Mouse (Mus musculus) central nervous system, embryonic 11.5 days (tissue): Measurements from ENCODE around the gene Olfr1086. TPM values are rescaled to one million over a fixed set of nuclear protein-coding genes. Genes with fewer than 3 reads are reported as not detected.

ENCODE experiments used
- polyA plus RNA-seq: library from polyadenylated mRNA; depleted of rRNA; stranded (reverse); fragments of >200 nt; gene quantifications from 2 replicates; pipeline ENCODE4 v1.2.3, GENCODE M21; 2012; rRNA removed

The Olfr1086 gene
- polyA plus RNA-seq, result not detected in 2 replicates

DNA sequence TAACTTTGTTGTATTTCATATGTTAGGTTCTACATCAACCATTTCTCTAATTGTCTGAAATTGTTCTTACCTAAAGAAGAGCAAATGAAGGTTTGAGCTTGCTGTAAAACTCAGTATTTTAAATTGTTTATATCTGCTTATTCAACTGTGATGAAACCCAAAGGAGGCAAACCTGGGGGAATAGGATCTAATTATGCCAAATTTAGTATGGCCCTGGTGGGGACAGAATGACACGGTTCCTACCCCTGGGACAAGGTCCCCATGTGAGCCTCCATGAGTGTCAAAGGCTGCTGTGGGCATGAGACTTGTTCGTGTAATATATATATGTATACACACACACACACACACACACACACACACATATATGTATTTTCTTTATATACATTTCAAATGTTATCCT is at the start of gene Olfr1086:
Gene Olfr1086, minus strand, starts transcription at position 101 of the 400 bp plus-strand sequence.

DNA sequence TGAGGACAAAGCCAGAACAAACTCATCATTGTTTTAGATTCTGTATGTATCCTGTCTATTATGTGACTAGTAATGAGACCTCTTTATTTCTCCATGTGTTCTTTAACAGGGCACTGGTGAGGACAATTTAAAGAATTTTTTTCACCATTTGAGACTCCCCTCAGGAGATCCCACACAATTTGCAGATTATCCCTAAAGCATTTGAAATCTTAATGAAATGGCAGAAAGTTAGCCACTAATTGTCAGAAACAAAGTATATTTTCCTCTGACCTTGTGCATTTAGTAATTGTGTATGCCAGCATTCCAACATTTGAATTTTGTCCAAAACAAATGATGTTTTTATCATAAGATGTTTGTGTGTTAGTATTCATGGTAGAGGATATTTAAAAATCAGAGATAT is 18.4 kb upstream of the Olfr1086 start, which contains the start of gene Olfr1087:
Gene Olfr1087, minus strand, starts transcription at position 101 of the 400 bp plus-strand sequence.

DNA sequence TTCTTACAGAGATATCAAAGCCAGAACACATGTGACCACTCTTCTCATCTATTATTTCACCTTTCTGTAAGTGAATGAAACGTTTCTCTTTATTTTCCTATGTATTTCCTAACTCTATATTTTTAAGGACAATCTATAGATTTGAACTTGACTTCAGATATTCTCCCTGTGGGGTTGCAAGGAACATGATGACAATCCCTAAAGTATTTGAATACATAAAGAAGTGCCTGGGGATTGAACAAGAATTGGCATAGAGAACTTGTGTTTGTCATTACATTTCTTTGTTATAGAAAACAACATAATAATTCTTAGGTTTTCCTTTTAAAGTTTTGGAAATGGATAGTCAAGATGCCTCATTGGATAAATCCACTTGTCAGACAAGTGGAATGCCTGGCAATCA is 18.0 kb downstream of the Olfr1086 start, which contains the start of gene Olfr1085:
Gene Olfr1085, minus strand, starts transcription at position 101 of the 400 bp plus-strand sequence.

DNA sequence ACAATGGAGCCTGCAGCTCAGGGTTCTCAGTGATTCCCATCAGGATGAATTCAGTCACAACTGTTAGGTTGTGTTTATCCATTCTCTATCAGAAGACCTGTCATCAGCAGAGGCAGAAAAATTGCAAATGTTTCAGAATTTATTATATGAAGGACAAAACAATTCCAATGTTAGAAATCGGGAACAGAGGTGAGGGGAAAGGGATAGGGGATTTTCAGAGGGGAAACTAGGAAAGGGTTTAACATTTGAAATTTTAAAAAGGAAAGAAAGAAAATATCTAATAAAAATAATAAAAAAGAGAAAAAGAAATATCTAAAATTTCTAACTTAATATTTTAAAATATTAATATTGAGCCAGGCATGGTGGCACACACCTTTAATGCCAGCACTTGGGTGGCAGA is 40.3 kb downstream of the Olfr1086 start, which contains the start of gene Olfr1084:
Gene Olfr1084, minus strand, starts transcription at position 101 of the 400 bp plus-strand sequence.

Other genes starting within 250 kb of the Olfr1086 start
- not detected in 2 replicates for gene Olfr1065, start 229.5 kb downstream of the Olfr1086 start, polyA plus RNA-seq
- gene Olfr1066, start 223.8 kb downstream of the Olfr1086 start, polyA plus RNA-seq, result not detected in 2 replicates
- gene Olfr228, start 192.7 kb downstream of the Olfr1086 start, polyA plus RNA-seq, result not detected in 2 replicates
- gene Olfr1076, start 171.6 kb downstream of the Olfr1086 start, polyA plus RNA-seq, result not detected in 2 replicates
- not detected in 2 replicates for gene Olfr1079, start 137.6 kb downstream of the Olfr1086 start, polyA plus RNA-seq
- not detected in 2 replicates for gene Olfr1080, start 121.9 kb downstream of the Olfr1086 start, polyA plus RNA-seq
- gene Olfr1082, start 81.1 kb downstream of the Olfr1086 start, polyA plus RNA-seq, result not detected in 2 replicates
- not detected in 2 replicates for gene Olfr1084, start 40.4 kb downstream of the Olfr1086 start, polyA plus RNA-seq
- not detected in 2 replicates for gene Olfr1085, start 18.1 kb downstream of the Olfr1086 start, polyA plus RNA-seq
- gene Olfr1087, start 18.3 kb upstream of the Olfr1086 start, polyA plus RNA-seq, result not detected in 2 replicates
- not detected in 2 replicates for gene Olfr1089, start 53.6 kb upstream of the Olfr1086 start, polyA plus RNA-seq
- gene Olfr1090, start 78.9 kb upstream of the Olfr1086 start, polyA plus RNA-seq, result not detected in 2 replicates
- not detected in 2 replicates for gene Olfr1093, start 102.4 kb upstream of the Olfr1086 start, polyA plus RNA-seq
- not detected in 2 replicates for gene Olfr141, start 129.9 kb upstream of the Olfr1086 start, polyA plus RNA-seq
- gene Olfr1094, start 144.6 kb upstream of the Olfr1086 start, polyA plus RNA-seq, result not detected in 2 replicates
- gene Olfr1095, start 171.6 kb upstream of the Olfr1086 start, polyA plus RNA-seq, result not detected in 2 replicates
- gene Gm13723, start 194.7 kb upstream of the Olfr1086 start, polyA plus RNA-seq, result not detected in 2 replicates
- gene Olfr1097, start 212.1 kb upstream of the Olfr1086 start, polyA plus RNA-seq, result not detected in 2 replicates
- not detected in 2 replicates for gene Olfr1098, start 244.5 kb upstream of the Olfr1086 start, polyA plus RNA-seq